Mouse (Mus musculus) liver, embryonic 15.5 days (tissue): Measurements from ENCODE around the gene Srsf4. TPM values are rescaled to one million over a fixed set of nuclear protein-coding genes. Genes with fewer than 3 reads are reported as not detected.

Experiments used
- ATAC-seq: fragments of 200-750 bp; cut with Nextera tagmentation; 2 replicates; pipeline ENCODE4 v1.8.0; 2017; ENCODE audit warnings: moderate number of reproducible peaks, mild to moderate bottlenecking, moderate library complexity; ENCODE audit not compliant: insufficient read depth
- H3K27ac ChIP-seq: fragments of 300-500 bp; sonication (generic); replicated peaks from 2 replicates; pipeline ENCODE4 v1.5.1; 2015; ENCODE audit warnings: mild to moderate bottlenecking, inconsistent platforms
- H3K27me3 ChIP-seq: fragments of 300-500 bp; sonication (generic); 2 replicates; pipeline ENCODE4 v1.6.1; 2015; ENCODE audit warnings: mild to moderate bottlenecking, inconsistent platforms
- H3K36me3 ChIP-seq: fragments of 300-500 bp; sonication (generic); replicated peaks from 2 replicates; pipeline ENCODE4 v1.6.1; 2015; ENCODE audit warnings: moderate library complexity, mild to moderate bottlenecking, inconsistent platforms
- H3K4me1 ChIP-seq: fragments of 300-500 bp; sonication (generic); replicated peaks from 2 replicates; pipeline ENCODE4 v1.6.1; 2015; ENCODE audit warnings: inconsistent platforms
- H3K4me2 ChIP-seq: fragments of 300-500 bp; sonication (generic); 2 replicates; pipeline ENCODE4 v1.6.1; 2015; ENCODE audit warnings: moderate library complexity, mild to moderate bottlenecking, inconsistent platforms
- H3K4me3 ChIP-seq: fragments of 300-500 bp; sonication (generic); replicated peaks from 2 replicates; pipeline ENCODE4 v1.5.1; 2015; ENCODE audit warnings: mild to moderate bottlenecking, inconsistent platforms
- H3K9ac ChIP-seq: fragments of 300-500 bp; sonication (generic); 2 replicates; pipeline ENCODE4 v1.6.1; 2015; ENCODE audit warnings: moderate library complexity, mild to moderate bottlenecking, inconsistent platforms
- H3K9me3 ChIP-seq: fragments of 300-500 bp; sonication (generic); replicated peaks from 2 replicates; pipeline ENCODE4 v1.6.1; 2016; ENCODE audit warnings: inconsistent platforms
- WGBS: fragments of 180-500 bp; shearing (Covaris S2); methylation state at CpG from one replicate; pipeline ENCODE4 v1.1.7; 2015; ENCODE audit warnings: mixed read lengths; ENCODE audit not compliant: insufficient replicate concordance; 5-methylcytosine and 5-hydroxymethylcytosine counted together
- polyA plus RNA-seq: library from polyadenylated mRNA; unstranded; fragments of >200 nt; fragmentation: Nextera tagmentation; extraction: Ambion mirVana; gene quantifications from 2 replicates; pipeline ENCODE4 v1.2.1, GENCODE M21; 2015

Srsf4 gene
- polyA plus RNA-seq, 1 experiment from 2014 or later: 61.1 TPM

DNA sequence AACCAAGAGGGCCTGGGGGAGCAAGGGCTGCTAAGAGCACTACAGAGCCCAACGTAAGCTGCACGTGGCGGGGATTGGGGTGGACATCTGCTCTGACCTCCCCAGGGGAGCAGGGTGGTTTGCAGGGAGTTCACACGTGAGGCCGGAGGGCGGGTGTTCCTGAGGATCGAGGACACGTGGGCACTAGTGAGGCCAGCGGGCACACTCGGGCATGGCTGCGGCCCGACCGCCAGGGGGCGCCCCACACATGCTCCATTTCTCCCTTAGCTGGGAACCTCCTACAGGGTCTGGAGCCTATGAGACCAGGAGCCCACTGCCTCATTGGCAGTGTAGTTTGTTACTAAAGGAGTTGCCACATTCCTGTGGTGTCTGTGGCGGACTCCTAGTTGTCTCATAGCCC is 43.0 kb downstream of the Srsf4 start:
- H3K9ac ChIP-seq: no peak overlapping the region
- H3K36me3 ChIP-seq: no peaks in the 10 kb centered on the region
- H3K4me3 ChIP-seq: no peak overlapping the region
- H3K27me3 ChIP-seq: peaks cover 100% of the 10 kb centered on the region
- peak; percentile 29; the same call in 1 of the 2 replicates for ATAC-seq
- WGBS: 5% methylated on average over 15 of the region's 15 CpGs
- no peak overlapping the region; the same call in 1 of the 2 replicates for H3K4me2 ChIP-seq
- no peak overlapping the region for H3K27ac ChIP-seq
- peaks cover 46% of the 10 kb centered on the region for H3K4me1 ChIP-seq
- no peaks in the 10 kb centered on the region for H3K9me3 ChIP-seq

- no peak overlapping the region for H3K4me2 ChIP-seq
- WGBS: 59% methylated on average over 10 of the region's 10 CpGs
- ATAC-seq: no peak
- no peak overlapping the region for H3K27ac ChIP-seq
- H3K36me3 ChIP-seq: 0 out of 2 replicates have a peak, but pooled peaks cover under 1% of the 10 kb centered on the region
- H3K9ac ChIP-seq: no peak overlapping the region
- peaks cover 100% of the 10 kb centered on the region for H3K27me3 ChIP-seq
- no peak overlapping the region for H3K4me3 ChIP-seq
- no peaks in the 10 kb centered on the region for H3K9me3 ChIP-seq
- peaks cover 53% of the 10 kb centered on the region for H3K4me1 ChIP-seq
Observed at GRCm38 (mm10) chr4:131917010-131917555, 43.7 kb downstream of the Srsf4 start.

DNA sequence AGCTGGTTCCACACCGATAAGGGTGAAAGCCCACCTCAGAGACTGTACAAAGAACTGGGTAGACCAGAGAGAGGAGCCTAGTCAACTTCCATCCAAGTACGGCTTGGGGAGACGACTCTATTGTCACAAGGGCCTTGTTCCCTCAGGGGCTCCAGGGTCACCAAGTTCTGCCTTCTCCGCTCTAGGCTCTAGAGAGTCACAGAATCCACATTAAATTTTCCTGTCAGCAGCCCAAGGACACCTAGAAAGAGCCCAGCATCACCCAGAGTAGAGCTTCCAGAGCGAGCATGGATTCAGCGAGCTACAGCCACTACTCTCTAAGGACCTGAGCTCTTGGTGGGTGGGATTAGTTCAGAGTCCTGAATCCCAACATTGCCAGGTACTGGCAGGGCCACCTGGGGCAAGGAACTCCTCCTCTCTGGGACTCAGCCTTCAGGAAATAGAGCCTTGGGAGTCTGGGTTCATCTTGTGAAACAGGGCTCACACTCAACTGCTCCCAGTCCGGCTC is 44.7 kb downstream of the Srsf4 start:
- H3K27me3 ChIP-seq: peaks cover 100% of the 10 kb centered on the region

GRCm38 (mm10) chr4:131918711-131919500 is 45.5 kb downstream of the Srsf4 start:
- 15% methylated on average over 15 of the region's 15 CpGs for WGBS
- H3K4me1 ChIP-seq: peaks cover 62% of the 10 kb centered on the region
- peaks cover 19% of the 10 kb centered on the region for H3K36me3 ChIP-seq
- no peak overlapping the region for H3K27ac ChIP-seq
- H3K9me3 ChIP-seq: no peaks in the 10 kb centered on the region
- no peak overlapping the region for H3K4me3 ChIP-seq
- peaks cover 100% of the 10 kb centered on the region for H3K27me3 ChIP-seq
- H3K9ac ChIP-seq: no peak overlapping the region
- 0 out of 2 replicates have a peak, but pooled peaks have one; percentile 7 for ATAC-seq
- peak overlapping the region; percentile 13; the same call in 1 of the 2 replicates for H3K4me2 ChIP-seq

More for the DNA sequence above, 44.7 kb downstream of the Srsf4 start:
- ATAC-seq: no peak
- peaks cover 11% of the 10 kb centered on the region for H3K36me3 ChIP-seq
- H3K9me3 ChIP-seq: no peaks in the 10 kb centered on the region
- peaks cover 58% of the 10 kb centered on the region for H3K4me1 ChIP-seq
- H3K9ac ChIP-seq: no peak overlapping the region
- H3K4me2 ChIP-seq: no peak overlapping the region
- 70% methylated on average over 7 of the region's 7 CpGs for WGBS
- H3K27ac ChIP-seq: no peak overlapping the region
- no peak overlapping the region for H3K4me3 ChIP-seq

DNA sequence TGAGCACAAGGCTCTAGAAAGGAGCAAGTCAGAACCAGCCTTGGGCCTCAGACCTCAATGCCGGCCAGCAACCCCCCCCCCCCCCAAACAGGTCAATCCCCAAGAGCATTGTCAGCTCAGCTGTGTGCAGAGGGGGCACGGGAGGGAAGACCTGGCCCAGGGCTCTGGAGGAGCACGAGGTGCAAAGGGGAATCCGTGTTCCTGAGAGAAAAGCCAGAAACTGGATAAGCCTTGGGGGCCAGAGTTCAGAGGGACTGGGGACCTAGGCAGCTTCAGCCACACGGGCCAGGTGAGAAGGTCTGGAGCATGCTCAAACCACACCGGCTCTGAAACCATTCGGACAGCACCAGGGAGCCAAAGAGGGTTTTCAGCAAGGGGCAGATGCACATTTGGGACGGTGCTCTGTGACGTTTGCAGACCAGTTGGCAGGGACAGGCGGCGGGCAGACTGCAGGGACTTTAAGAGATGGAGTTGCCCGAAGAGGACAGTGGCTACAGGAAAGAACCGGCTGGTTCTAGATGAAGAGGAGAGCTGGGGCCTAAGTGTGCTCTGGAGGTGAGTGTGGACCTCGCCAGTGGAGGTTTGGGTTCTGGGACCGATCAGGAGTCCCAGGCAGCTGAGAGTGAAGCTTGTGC is 46.2 kb downstream of the Srsf4 start:
- no peak for ATAC-seq
- H3K36me3 ChIP-seq: peaks cover 26% of the 10 kb centered on the region
- no peak overlapping the region for H3K9ac ChIP-seq
- H3K4me1 ChIP-seq: peaks cover 68% of the 10 kb centered on the region
- peak overlapping the region; percentile 69; the same call in 1 of the 2 replicates for H3K4me2 ChIP-seq
- 28% methylated on average over 15 of the region's 15 CpGs for WGBS
- no peaks in the 10 kb centered on the region for H3K9me3 ChIP-seq
- peak overlapping the region; percentile 54; the same call in 1 of the 2 replicates for H3K4me3 ChIP-seq
- H3K27ac ChIP-seq: no peak overlapping the region
- peaks cover 100% of the 10 kb centered on the region for H3K27me3 ChIP-seq

DNA sequence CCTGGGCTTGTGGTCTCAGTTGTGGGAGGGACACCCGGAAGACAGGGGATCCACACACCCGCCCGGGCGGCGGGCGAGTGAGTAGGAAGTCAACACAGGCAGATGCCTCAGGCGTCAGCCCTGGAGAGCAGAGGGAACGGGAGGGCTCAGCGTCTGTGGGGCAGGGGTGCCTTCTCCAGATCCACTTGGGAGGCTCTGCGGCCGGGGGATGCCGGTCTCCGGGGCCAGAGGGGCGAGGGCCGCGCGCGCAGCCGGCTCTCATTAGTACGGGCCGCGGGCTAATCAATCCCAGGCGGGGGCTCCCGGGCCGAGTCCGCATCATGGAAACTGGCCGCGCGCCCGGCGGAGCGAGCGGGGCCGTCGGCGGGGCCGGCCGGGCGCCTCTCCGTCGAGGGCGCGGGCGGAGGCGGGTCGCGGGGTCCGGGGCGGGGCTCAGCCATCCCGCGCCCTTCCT is 46.8 kb downstream of the Srsf4 start:
- WGBS: 4% methylated on average over 44 of the region's 51 CpGs
- no peak for ATAC-seq
- H3K9ac ChIP-seq: 0 out of 2 replicates have a peak overlapping the region, but pooled peaks have one; percentile 30
- H3K9me3 ChIP-seq: no peaks in the 10 kb centered on the region
- H3K4me2 ChIP-seq: peak overlapping the region; percentile 69
- H3K4me3 ChIP-seq: peak overlapping the region; percentile 54
- H3K4me1 ChIP-seq: peaks cover 70% of the 10 kb centered on the region
- H3K27ac ChIP-seq: no peak overlapping the region
- H3K36me3 ChIP-seq: peaks cover 32% of the 10 kb centered on the region
- H3K27me3 ChIP-seq: peaks cover 97% of the 10 kb centered on the region

DNA sequence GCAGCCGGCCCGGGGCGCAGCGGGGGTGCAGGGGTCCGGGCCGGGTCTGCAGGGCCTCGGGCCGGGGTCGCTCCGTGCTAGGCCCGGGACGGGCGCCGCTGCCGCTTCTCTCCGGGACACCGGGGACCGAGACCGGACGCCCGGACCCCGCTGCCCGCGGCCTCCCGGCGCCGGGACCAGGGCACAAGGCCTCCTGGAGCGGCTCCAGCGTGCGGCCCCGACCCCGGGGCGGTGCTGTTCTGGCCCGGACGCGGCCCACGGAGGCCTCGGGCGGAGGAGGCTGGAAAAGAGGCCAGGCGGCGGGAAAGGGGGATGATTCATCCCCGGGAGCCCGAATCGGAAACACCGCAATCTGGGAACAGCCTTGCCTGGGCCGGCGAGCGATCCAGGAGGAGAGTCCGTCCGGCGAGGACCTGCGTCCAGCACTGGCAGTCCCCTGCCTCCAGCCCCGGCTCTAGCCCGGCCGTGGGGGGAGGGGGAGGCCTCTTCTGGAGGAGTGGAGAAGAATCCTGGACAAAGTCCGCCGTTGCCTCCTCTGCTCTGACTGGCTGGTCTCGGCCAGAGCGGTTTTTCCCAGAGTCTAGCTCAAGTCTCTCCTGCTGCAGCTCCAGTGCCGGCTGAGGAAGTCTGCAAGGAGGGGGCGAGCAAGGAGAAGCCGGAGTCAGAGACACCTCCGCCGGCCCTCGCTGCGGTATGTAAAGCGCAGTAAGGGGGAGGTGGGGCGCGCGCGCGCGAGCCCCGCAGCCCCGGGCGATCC is 47.4 kb downstream of the Srsf4 start:
- Histone ChIP-seq H3K4me1 (peaks cover 65% of the 10 kb centered on the region), H3K36me3 (peaks cover 38% of the 10 kb centered on the region), H3K27ac (0 out of 2 replicates have a peak overlapping the region, but pooled peaks have one; percentile 14), H3K9ac (0 out of 2 replicates have a peak overlapping the region, but pooled peaks have one; percentile 30), H3K4me3 (peak overlapping the region; percentile 54), H3K4me2 (peak overlapping the region; percentile 69), H3K9me3 (no peaks in the 10 kb centered on the region), H3K27me3 (peaks cover 91% of the 10 kb centered on the region)
- no peak for ATAC-seq
- WGBS: 2% methylated on average over 70 of the region's 76 CpGs

GRCm38 (mm10) chr4:131921461-131922346 is 48.3 kb downstream of the Srsf4 start, which contains the start of gene Tmem200b:
Gene Tmem200b, plus strand, starts transcription at chr4:131921771.
- H3K4me1 ChIP-seq: peaks cover 56% of the 10 kb centered on the region
- 0 out of 2 replicates have a peak within 1 kb of the TSS, but pooled peaks have one; percentile 30 for H3K9ac ChIP-seq
- H3K36me3 ChIP-seq: peaks cover 47% of the 10 kb centered on the region
- 0 out of 2 replicates have a peak within 1 kb of the TSS, but pooled peaks have one; percentile 14 for H3K27ac ChIP-seq
- no peaks in the 10 kb centered on the region for H3K9me3 ChIP-seq
- peak within 1 kb of the TSS; percentile 54 for H3K4me3 ChIP-seq
- ATAC-seq: peak; percentile 26
- peaks cover 82% of the 10 kb centered on the region for H3K27me3 ChIP-seq
- 3% methylated on average over 130 of the region's 130 CpGs for WGBS
- peak within 1 kb of the TSS; percentile 69 for H3K4me2 ChIP-seq

DNA sequence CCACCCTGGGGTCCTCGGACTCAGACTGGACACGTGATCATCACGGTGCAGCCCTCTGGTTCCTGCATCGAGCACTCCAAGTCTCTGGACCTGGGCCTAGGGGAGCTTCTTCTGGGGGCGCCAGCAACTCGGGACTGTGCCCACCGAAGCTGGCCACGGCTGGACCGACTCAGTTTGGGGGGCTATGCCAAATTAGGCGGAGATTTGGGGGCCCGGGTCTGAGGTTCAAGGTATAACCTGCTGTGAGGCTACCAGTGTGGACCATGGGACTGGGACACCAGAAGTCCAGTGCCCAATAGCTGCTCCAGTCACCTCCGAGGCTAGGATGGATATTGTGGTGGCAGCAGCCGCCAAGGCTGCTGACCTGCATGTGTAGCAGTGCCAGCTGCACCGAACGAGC is 49.0 kb downstream of the Srsf4 start:
- 65% methylated on average over 15 of the region's 15 CpGs for WGBS
- H3K4me1 ChIP-seq: peaks cover 55% of the 10 kb centered on the region
- H3K27ac ChIP-seq: no peak overlapping the region
- peak overlapping the region; percentile 54 for H3K4me3 ChIP-seq
- peaks cover 75% of the 10 kb centered on the region for H3K27me3 ChIP-seq
- peak overlapping the region; percentile 69 for H3K4me2 ChIP-seq
- ATAC-seq: no peak; the same call in 1 of the 2 replicates
- no peaks in the 10 kb centered on the region for H3K9me3 ChIP-seq
- peaks cover 54% of the 10 kb centered on the region for H3K36me3 ChIP-seq
- H3K9ac ChIP-seq: no peak overlapping the region
